Mouse (Mus musculus) hindlimb bud, embryonic 11.5 days (tissue): ENCODE data around the gene Ttc21b.

Experiments
- DNase-seq: peaks from one replicate; pipeline ENCODE4 v3.0.0-alpha.2; 2012; ENCODE audit warnings: low read depth, low spot score; ENCODE audit errors: extremely low spot score

The Ttc21b gene

DNA sequence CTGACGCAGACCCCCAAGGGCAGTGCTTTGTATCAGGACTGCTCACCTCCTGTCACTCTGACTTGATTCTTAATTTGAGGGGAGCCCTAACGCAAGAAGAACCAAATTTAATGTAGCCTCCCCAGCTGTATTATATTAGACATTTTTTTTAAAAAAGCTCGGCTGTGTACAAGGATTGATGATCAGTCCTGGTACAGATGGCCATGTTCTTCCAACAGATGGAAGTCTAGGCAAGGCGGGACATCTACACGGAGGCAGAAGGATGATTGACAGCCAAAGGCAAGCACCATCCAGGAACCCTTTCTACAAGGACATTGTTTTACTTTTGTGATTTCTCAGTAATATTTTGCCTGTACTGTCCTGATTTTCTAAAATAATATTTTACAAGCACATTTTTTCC lies 83.3 kb downstream of the Ttc21b start:
- no peak for DNase-seq

DNA sequence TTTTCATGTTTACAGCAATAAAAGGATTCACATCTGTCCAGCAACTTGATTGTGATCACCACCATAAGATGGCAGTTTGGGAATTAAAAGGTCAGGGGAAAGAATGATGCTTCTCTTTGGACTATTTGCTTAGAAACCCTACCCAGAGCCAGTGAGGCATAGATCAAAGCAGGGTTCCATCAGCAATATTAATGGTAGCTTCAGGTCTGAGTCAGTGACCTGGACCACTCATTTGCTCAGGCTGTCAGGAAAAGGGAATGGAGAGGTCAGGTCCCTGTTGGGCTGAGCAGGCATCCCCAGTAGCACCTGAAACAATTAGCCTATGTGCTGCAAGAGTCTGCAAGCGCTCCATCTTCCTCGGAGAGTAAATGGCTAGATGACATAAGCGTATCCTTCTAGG lies 84.8 kb downstream of the Ttc21b start:
- DNase-seq, result no peak

DNA sequence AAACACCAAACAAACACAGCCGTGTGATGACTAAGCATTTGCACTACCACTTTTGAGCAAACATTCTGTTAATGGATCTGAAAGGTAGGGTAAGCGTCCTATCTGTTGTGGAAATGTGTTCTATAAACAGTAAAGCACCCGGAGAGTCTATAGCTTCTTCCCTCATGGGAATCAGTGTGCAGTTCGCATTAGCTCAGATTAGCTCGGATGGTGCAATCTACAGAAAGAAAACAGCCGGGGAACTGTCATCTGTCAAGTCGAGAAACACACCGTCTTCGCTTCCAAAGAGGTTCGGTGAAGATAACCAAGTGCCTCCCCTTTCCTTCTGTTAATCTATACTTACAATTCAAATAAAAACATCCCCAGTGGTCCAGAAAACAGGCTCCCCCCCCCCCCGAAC lies 85.7 kb downstream of the Ttc21b start:
- no peak for DNase-seq

DNA sequence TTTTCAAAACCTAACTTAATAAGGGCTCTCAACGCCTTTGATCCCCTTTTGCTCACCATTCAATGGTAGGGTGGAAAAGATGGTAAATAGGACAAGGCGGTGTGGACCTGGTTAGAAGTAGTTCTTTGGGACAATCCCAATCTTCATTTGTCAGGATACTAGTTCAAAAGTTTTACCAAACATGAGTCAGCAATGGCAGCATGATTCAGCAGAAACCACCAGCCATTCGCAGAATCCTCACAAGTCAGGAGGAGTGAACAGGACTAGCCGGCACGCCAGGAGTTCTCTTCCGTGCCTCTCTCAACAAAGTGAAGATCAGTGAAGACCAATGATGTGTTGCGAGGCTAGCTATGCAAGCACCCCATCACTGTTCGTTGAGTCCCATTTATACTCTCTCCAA lies 91.4 kb downstream of the Ttc21b start:
- DNase-seq, result no peak

DNA sequence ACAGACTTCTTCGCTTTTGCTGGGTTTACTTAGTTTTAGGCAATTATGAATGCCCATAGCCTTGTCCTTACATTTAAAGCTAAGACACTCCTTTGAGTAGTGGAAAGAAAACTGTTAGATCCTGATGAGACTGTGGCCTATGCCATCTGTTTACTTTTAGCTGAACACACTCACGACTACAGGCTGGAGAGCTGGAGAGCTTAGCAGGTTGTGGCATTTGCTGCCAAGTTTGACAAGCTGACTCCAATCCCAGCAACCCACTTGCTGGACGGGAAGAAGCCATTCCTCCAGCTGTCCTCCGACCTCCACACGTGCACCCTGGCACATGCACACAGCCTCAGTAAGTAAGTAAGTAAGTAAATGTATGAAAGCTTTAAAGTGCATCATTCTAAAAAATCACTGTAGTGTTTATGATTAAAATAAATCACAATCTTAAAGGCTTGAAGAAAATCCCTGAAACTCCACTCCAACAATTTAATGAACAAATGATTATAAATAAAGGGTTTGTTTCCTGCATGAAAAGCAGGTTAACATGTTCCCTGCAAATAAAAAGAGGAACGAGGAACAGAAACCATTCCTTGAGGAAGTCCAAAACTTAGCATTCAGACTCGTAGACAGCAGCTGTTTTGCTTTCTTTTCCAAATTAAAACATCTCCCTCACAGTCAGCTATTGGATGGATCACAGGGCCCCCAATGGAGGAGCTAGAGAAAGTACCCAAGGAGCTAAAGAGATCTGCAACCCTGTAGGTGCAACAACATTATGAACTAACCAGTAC lies 98.1 kb downstream of the Ttc21b start:
- DNase-seq, result no peak

DNA sequence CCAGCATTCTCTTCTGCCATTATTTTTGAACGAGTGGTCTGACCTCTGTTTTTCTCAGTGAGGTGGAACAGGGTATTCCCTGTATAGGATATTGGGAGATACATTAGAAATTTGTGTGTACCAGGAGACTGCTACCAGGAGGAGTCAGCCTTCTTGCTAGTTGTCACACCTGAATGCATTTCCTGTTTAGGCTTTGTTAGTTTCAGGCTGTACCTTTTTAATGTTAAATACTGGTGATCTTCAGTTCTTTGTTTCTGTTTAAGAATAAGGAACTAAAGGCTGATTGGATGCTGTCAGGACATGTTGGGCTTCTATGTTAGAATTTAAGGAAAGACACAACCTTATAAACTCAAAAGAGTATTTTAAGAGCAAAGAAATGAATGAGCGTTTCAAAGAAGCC lies 105.0 kb downstream of the Ttc21b start:
- DNase-seq, result no peak

DNA sequence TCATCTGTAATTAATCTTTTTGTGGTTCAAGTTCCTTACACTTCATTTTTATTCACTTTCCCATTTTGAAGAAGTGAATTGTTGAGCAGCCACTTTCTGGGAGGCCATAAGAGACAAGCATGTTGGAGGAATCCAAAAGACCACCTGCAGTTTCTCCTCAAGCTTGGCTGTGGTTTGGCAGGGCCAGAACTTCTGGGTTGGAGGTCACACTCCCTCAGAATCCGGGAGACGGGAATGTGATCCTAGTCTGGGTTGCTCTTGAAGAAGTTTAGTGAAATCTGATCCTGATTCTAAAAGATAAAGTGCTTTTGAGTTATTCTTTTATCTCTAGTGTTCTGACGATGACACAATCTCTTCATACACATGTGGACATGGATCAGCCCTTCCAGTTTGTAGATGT lies 105.9 kb downstream of the Ttc21b start:
- DNase-seq, result no peak

DNA sequence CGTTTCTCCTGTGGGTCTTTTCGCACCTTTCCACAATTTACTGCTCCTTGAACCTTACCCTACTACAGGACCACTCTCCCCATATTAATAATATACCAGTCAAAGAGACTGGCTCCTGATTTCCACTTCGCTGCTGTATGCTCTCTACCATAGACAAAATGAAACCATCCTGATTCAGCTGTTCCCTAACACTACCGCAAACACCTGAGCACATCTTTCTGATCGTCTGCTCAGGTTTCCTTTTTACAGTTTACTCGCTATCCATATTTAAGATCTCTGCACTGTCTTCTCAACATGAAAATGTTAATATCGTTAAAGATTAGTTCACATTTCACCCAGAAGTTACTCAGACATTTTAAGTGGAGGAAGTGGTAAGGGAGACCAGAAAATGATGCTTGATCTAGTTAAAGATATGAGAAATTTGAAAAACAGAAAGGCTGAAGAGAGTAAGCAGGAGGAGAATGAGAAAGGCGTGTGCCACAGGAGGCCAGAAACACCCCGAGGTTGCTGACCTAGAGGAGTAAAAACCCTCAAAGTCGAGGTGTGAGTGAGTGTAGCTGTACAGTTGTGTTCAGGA lies 107.7 kb downstream of the Ttc21b start:
- no peak for DNase-seq

DNA sequence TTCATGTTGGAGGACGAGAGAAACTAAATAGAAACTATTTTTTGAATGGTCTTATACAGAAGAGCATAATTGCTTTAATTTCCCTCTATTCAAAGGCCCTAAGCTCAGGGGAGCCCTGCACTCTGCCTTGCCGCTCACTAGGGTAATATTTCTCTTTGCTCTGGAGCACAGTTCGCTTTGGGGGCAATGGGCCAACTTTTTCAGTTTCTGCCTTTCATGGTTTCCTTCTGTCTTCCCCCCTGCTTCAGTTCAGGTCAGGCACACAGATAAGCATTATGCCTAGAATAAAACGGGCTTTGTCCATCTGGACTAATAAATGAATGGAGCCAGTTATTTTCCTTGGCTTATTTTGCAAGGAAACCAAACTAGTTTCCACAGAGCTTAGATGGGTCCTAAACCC lies 109.9 kb downstream of the Ttc21b start:
- no peak for DNase-seq

DNA sequence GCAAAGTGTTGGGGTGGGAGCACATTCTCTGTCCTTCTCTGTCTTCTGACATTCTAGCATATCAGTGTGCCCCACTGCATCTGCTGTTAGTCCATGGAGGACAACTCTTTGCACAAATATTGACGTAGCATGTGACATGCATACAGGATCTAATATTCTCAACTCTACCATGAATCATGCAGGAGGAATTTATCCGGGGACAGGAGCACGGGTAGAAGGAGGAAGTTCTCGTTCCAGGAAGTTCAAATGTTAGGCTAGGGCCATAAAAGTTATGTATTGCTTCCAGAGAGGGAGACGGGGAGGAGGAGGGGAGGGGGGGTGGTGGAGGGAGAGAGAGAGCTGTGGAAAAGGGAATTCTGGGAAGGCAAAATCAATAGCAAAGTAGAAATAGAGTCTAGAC lies 111.6 kb downstream of the Ttc21b start:
- no peak for DNase-seq

DNA sequence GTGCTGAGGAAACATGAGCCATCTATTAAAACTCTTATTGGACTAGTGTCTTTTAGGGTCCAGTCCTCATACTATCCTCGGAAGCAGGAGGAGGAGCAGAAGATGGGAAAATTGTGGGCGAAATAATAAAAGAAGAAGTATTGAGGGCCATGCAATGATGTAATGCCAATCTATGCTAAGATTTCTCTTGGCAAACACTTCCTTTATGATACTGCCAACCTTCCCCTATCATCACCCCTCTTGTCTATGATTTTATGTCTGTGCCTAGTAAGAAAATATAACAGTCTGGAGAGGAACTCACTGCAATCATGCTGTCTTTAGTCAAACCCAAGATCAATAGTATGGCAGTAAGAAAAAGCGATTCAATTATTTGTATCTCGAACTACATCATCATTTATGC lies 113.1 kb downstream of the Ttc21b start:
- no peak for DNase-seq

DNA sequence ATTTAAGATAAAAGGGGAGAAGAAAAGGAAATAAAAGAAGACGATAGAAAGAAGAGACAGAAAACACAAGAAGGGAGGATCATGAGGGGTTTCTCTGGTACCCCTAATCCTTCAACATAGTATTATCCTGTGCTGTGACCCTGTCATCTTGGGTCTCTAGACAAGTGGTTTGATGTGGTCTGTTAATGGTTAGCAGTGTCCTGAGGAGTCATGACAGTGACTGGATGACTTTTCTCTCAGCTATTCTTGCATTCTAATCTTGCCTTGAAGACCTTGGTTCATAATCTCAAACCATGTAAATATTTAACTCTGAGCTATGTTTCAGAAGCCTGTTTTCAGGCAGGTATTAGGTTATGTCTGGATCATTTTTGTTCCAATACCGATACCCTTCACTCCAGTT lies 113.7 kb downstream of the Ttc21b start:
- no peak for DNase-seq

DNA sequence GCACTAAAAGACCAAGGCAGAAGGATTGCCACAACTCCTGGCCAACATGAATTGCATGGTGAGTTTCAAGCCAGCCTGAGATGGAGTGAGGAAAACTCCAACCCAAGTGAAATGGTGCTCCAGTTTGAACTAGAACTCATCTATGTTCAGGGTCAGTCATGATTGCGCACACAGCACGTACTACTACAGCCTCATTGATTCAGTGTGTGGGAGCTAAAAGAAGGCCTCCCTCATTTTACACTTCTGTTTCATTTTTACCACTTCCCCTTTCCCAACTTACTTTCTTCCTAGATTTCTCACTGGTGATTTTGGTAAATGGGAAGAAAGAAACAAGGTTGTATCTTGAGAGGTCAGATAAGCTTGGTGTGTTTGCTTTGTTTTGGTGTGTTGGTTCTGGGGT lies 114.1 kb downstream of the Ttc21b start:
- DNase-seq, result no peak

DNA sequence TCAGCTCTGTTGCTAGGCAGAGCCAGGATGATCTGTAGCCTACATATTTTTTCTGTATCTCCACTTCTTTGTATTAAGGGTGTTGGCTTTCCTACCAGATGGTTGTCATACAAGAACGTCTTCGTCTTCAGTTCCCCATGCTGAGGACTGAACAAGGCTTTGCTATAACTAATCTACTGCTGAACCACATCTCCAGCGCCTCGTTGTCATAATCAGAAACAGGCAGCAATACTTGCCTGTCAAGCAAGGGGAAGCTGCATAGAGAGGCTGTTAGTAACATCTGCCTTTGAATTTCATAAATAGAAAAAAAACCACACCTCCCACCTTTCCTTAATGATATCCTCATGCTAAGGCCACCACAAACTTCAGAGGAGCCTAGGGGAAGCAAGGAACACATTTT lies 116.2 kb downstream of the Ttc21b start:
- DNase-seq, result no peak
